Mouse (Mus musculus): ENCODE results near the gene Majin. TPM values are rescaled to one million over a fixed set of nuclear protein-coding genes. Genes with fewer than 3 reads are reported as not detected.

The Majin gene
- polyA plus RNA-seq, 1 experiment from 2014 or later: not detected

DNA sequence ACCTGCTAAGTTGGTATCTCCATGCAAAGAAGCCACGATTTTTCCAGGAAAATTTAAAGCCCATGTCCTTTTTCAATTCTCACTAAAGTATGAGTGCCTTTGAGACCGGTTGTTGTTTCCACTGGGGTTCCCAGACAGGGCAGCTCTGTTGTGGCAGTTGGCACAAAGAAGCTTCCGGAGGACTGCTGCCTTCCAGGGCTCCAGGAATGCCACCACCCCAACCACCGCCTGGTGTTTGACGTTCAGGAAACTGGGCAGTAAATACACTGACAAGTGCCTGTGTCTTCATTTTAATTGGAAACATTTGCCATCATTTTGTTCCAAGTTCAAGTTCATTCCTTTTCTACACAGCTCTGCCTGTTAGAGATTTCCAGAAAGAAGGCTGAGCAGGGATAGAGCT lies 22.5 kb downstream of the Majin start:
- 75% methylated on average over 5 of the region's 5 CpGs for WGBS
- H3K27ac ChIP-seq (ENCODE audit: low read depth): no peak overlapping the region
- no peaks in the 10 kb centered on the region for H3K9me3 ChIP-seq (ENCODE audit: control insufficient read depth, low read length)
- H3K27me3 ChIP-seq (replicated peaks; ENCODE audit: control insufficient read depth, insufficient read depth, low read length): no peaks in the 10 kb centered on the region
- no peak overlapping the region for H3K9ac ChIP-seq (ENCODE audit: low read length)
- no peak overlapping the region for H3K4me2 ChIP-seq (ENCODE audit: low read length)
- H3K4me1 ChIP-seq (replicated peaks; ENCODE audit: control insufficient read depth, insufficient read depth, low read length): no peaks in the 10 kb centered on the region
- no peak for DNase-seq (ENCODE audit: low spot score)
- H3K36me3 ChIP-seq (ENCODE audit: control insufficient read depth, insufficient read depth, low read length): no peaks in the 10 kb centered on the region
- no peak overlapping the region for H3K4me3 ChIP-seq (ENCODE audit: low read depth, low read length)
- no peak for ATAC-seq (replicated peaks; ENCODE audit: low FRiP score, low TSS enrichment, low read depth)

DNA sequence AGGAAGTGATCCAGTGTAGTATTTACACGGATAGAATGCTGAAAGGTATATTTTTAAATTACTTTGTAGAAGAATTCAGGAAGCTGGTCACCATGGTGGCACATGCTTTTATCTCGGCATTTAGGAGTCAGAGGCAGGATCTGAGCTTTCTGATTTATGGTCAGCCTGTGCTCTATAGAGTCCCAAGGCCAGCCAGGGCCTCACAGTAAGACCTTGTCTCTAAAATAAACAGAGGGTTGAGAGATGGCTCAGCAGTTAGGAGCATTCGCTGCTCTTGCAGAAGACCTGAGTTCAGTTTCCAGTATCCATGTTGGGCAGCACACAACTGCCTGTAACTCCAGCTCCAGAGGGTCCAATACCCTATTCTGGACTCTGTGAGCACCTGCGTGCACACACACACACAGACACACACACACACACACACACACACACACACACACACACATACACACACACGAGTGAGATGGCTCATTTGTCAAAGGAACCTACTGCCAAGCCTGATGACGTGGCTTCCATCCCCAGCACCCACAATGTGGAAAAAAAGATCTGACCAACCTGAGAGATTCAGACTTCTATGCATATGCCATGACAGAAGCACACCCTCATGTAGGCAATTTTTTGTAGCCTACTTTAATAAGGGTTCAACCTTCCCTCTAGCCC lies 32.0 kb downstream of the Majin start:
- no peaks in the 10 kb centered on the region for H3K36me3 ChIP-seq (ENCODE audit: control insufficient read depth, insufficient read depth, low read length)
- DNase-seq (ENCODE audit: low spot score) (no peak), ATAC-seq (replicated peaks; ENCODE audit: low FRiP score, low TSS enrichment, low read depth) (no peak)
- H3K27ac ChIP-seq (ENCODE audit: low read depth): no peak overlapping the region
- H3K9me3 ChIP-seq (ENCODE audit: control insufficient read depth, low read length): no peaks in the 10 kb centered on the region
- no peaks in the 10 kb centered on the region for H3K27me3 ChIP-seq (replicated peaks; ENCODE audit: control insufficient read depth, insufficient read depth, low read length)
- no peak overlapping the region for H3K9ac ChIP-seq (ENCODE audit: low read length)
- H3K4me3 ChIP-seq (ENCODE audit: low read depth, low read length): no peak overlapping the region
- no peak overlapping the region for H3K4me2 ChIP-seq (ENCODE audit: low read length)
- WGBS: 39% methylated on average over 6 of the region's 6 CpGs
- no peaks in the 10 kb centered on the region for H3K4me1 ChIP-seq (replicated peaks; ENCODE audit: control insufficient read depth, insufficient read depth, low read length)

DNA sequence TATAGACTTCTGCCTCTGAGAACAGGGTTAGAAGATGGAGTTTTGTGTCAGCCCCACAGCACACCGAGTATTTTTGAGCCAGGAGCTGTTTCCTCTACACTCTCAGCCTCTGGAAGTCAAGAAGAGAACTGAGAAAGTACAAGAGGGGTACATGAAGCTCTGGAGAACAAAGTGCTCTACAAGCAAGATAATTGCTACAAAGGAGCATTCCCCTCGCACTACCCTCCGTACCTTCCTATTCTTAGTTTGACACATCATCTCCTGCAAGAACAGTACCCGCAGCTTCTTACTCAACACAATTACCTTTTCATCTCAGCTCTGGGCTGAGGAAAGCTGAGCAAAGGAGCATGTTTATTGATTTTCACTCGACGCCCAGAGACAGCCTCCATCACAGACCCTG lies 34.4 kb downstream of the Majin start:
- 63% methylated on average over 6 of the region's 6 CpGs for WGBS
- no peak overlapping the region for H3K4me2 ChIP-seq (ENCODE audit: low read length)
- H3K4me1 ChIP-seq (replicated peaks; ENCODE audit: control insufficient read depth, insufficient read depth, low read length): no peaks in the 10 kb centered on the region
- ATAC-seq (replicated peaks; ENCODE audit: low FRiP score, low TSS enrichment, low read depth): no peak
- H3K4me3 ChIP-seq (ENCODE audit: low read depth, low read length): no peak overlapping the region
- no peaks in the 10 kb centered on the region for H3K36me3 ChIP-seq (ENCODE audit: control insufficient read depth, insufficient read depth, low read length)
- no peak overlapping the region for H3K9ac ChIP-seq (ENCODE audit: low read length)
- DNase-seq (ENCODE audit: low spot score): no peak
- H3K9me3 ChIP-seq (ENCODE audit: control insufficient read depth, low read length): no peaks in the 10 kb centered on the region
- H3K27me3 ChIP-seq (replicated peaks; ENCODE audit: control insufficient read depth, insufficient read depth, low read length): no peaks in the 10 kb centered on the region
- no peak overlapping the region for H3K27ac ChIP-seq (ENCODE audit: low read depth)

DNA sequence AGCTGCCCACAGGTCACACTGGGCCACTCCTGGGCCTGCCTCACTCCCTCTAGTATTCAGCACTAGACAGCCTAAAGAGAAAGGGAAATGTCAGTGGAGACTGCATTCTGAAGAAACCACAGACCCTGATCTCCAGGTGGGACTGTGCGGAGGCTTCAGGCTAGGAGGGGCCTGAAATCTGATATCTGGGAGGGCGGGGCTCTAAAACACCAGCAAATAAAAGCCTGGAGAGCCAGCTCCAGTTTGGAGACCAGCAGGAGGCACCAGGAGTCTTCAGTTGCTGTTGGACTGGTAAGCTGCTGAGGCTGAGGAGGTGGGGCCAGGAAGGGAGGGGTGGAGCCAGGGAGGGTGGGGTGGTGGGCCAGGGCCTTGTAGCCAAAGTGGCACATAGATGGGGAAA lies 41.9 kb downstream of the Majin start, which contains the start of gene Gpha2:
Gene Gpha2 (plus strand): TSS at position 246 of the 400 bp plus-strand sequence.
- H3K4me2 ChIP-seq (ENCODE audit: low read length): no peak within 1 kb of the TSS
- H3K4me3 ChIP-seq (ENCODE audit: low read depth, low read length): no peak within 1 kb of the TSS
- DNase-seq (ENCODE audit: low spot score) (no peak), ATAC-seq (replicated peaks; ENCODE audit: low FRiP score, low TSS enrichment, low read depth) (no peak)
- no peaks in the 10 kb centered on the region for H3K9me3 ChIP-seq (ENCODE audit: control insufficient read depth, low read length)
- H3K9ac ChIP-seq (ENCODE audit: low read length): no peak within 1 kb of the TSS
- H3K36me3 ChIP-seq (ENCODE audit: control insufficient read depth, insufficient read depth, low read length): peaks cover 33% of the 10 kb centered on the region
- no peaks in the 10 kb centered on the region for H3K27me3 ChIP-seq (replicated peaks; ENCODE audit: control insufficient read depth, insufficient read depth, low read length)
- no peaks in the 10 kb centered on the region for H3K4me1 ChIP-seq (replicated peaks; ENCODE audit: control insufficient read depth, insufficient read depth, low read length)
- H3K27ac ChIP-seq (ENCODE audit: low read depth): no peak within 1 kb of the TSS
- 11% methylated on average over 2 of the region's 2 CpGs for WGBS

DNA sequence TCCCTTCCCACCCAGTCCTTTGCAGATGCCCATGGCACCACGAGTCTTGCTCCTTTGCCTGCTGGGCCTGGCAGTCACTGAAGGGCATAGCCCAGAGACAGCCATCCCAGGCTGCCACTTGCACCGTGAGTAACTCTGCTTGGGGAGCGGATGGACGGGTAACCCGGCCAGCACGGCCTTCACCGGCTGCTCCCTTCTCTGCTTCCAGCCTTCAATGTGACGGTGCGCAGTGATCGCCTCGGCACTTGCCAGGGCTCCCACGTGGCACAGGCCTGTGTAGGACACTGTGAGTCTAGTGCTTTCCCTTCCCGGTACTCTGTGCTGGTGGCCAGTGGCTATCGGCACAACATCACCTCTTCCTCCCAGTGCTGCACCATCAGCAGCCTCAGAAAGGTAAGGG lies 42.6 kb downstream of the Majin start:
- Histone ChIP-seq H3K27ac (ENCODE audit: low read depth) (no peak overlapping the region), H3K9me3 (ENCODE audit: control insufficient read depth, low read length) (no peaks in the 10 kb centered on the region), H3K4me1 (replicated peaks; ENCODE audit: control insufficient read depth, insufficient read depth, low read length) (no peaks in the 10 kb centered on the region), H3K27me3 (replicated peaks; ENCODE audit: control insufficient read depth, insufficient read depth, low read length) (no peaks in the 10 kb centered on the region), H3K9ac (ENCODE audit: low read length) (no peak overlapping the region), H3K4me3 (ENCODE audit: low read depth, low read length) (no peak overlapping the region), H3K4me2 (ENCODE audit: low read length) (no peak overlapping the region), H3K36me3 (ENCODE audit: control insufficient read depth, insufficient read depth, low read length) (peaks cover 39% of the 10 kb centered on the region)
- no peak for ATAC-seq (replicated peaks; ENCODE audit: low FRiP score, low TSS enrichment, low read depth)
- DNase-seq (ENCODE audit: low spot score): no peak
- 88% methylated on average over 14 of the region's 14 CpGs for WGBS

DNA sequence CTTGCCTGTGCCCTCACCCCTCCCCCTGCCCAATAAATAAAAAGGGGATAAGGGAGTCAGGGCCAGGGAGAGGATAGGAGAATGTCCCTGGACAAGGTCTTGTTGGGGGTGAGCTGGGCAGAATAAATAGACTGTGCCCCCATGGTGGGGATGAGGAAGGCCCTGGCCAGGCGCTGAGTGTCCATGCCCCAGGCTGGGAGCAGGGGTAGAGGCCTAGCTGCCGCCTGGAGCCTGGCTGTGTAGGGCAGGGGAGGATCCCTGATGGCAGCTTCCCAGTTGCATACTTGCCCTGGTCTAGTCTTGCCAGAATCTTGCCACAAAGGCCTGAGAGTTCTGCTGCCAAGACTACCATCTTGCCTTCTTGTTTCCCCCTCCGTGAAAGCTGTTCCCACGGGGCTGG lies 43.7 kb downstream of the Majin start:
- 96% methylated on average over 4 of the region's 4 CpGs for WGBS
- Histone ChIP-seq H3K9me3 (ENCODE audit: control insufficient read depth, low read length) (no peaks in the 10 kb centered on the region), H3K27ac (ENCODE audit: low read depth) (no peak overlapping the region), H3K4me1 (replicated peaks; ENCODE audit: control insufficient read depth, insufficient read depth, low read length) (no peaks in the 10 kb centered on the region), H3K9ac (ENCODE audit: low read length) (no peak overlapping the region), H3K36me3 (ENCODE audit: control insufficient read depth, insufficient read depth, low read length) (peaks cover 47% of the 10 kb centered on the region), H3K27me3 (replicated peaks; ENCODE audit: control insufficient read depth, insufficient read depth, low read length) (no peaks in the 10 kb centered on the region), H3K4me3 (ENCODE audit: low read depth, low read length) (no peak overlapping the region), H3K4me2 (ENCODE audit: low read length) (no peak overlapping the region)
- ATAC-seq (replicated peaks; ENCODE audit: low FRiP score, low TSS enrichment, low read depth) (no peak), DNase-seq (ENCODE audit: low spot score) (no peak)

DNA sequence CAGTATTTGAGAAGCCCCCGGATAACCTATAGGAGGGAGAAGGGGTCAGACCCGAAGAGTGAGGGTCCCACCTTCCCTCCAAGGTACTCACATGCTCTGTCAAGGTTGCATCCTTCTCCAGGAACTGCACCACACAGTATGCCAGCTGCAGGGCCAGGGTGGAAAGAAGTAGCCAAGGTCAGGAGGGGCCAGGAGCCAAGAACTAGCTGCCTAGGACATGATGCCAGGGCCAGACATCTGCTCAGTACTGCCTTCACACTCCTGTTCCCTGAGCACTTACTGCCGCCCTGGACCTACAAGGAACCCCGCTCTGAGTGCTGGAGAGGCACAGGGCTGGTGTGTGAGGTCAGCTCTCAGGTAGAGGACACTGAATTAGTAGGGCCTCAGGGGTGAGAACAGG lies 46.2 kb downstream of the Majin start:
- Histone ChIP-seq H3K27me3 (replicated peaks; ENCODE audit: control insufficient read depth, insufficient read depth, low read length) (no peaks in the 10 kb centered on the region), H3K9ac (ENCODE audit: low read length) (no peak overlapping the region), H3K36me3 (ENCODE audit: control insufficient read depth, insufficient read depth, low read length) (peaks cover 54% of the 10 kb centered on the region), H3K9me3 (ENCODE audit: control insufficient read depth, low read length) (no peaks in the 10 kb centered on the region), H3K4me3 (ENCODE audit: low read depth, low read length) (no peak overlapping the region), H3K4me2 (ENCODE audit: low read length) (no peak overlapping the region), H3K27ac (ENCODE audit: low read depth) (no peak overlapping the region), H3K4me1 (replicated peaks; ENCODE audit: control insufficient read depth, insufficient read depth, low read length) (peaks cover 11% of the 10 kb centered on the region)
- WGBS: 82% methylated on average over 4 of the region's 4 CpGs
- DNase-seq (ENCODE audit: low spot score): no peak
- ATAC-seq (replicated peaks; ENCODE audit: low FRiP score, low TSS enrichment, low read depth): no peak

DNA sequence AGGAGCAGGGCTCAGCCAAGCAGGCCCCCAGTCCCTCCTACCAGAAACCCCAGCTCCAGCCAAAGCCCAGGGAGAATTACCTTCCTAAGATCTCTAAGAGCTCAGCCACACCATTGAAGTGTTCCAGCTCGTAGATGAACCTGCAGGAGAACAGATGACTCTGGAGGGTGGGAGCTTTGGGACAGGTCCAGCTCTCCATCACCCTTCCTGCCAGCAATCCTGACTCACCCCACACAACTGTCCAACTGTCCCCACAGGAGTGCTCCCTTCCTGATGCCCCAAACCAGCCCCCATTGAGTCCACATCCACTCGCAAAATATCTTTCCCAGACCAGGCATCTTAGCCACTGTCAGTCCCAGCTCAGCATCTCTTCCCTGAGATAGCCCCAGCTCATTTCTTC lies 46.8 kb downstream of the Majin start:
- no peak overlapping the region for H3K4me3 ChIP-seq (ENCODE audit: low read depth, low read length)
- peaks cover 54% of the 10 kb centered on the region for H3K36me3 ChIP-seq (ENCODE audit: control insufficient read depth, insufficient read depth, low read length)
- no peak for DNase-seq (ENCODE audit: low spot score)
- 84% methylated on average over 2 of the region's 2 CpGs for WGBS
- no peak overlapping the region for H3K9ac ChIP-seq (ENCODE audit: low read length)
- H3K27me3 ChIP-seq (replicated peaks; ENCODE audit: control insufficient read depth, insufficient read depth, low read length): no peaks in the 10 kb centered on the region
- H3K9me3 ChIP-seq (ENCODE audit: control insufficient read depth, low read length): no peaks in the 10 kb centered on the region
- H3K27ac ChIP-seq (ENCODE audit: low read depth): no peak overlapping the region
- H3K4me1 ChIP-seq (replicated peaks; ENCODE audit: control insufficient read depth, insufficient read depth, low read length): peaks cover 11% of the 10 kb centered on the region
- no peak overlapping the region for H3K4me2 ChIP-seq (ENCODE audit: low read length)
- ATAC-seq (replicated peaks; ENCODE audit: low FRiP score, low TSS enrichment, low read depth): no peak

DNA sequence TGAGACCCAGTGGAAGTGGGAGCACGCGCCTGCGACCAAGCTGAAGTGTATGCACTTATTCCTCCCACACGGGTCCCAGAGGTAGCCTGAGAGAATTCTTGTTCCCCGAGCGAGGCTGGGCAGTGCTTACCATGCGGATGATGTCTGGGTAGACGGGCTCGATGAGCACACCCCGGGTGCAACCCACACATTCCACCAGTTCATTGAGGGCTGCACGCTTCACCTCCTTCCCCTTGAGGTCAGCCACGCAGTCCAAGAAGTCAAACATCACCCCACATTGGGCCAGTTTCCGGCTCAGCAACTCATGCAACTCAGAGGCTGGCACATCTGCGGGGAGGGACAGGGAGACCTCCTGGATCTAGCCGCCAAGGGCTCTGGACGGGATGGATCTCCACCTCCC lies 49.5 kb downstream of the Majin start:
- H3K36me3 ChIP-seq (ENCODE audit: control insufficient read depth, insufficient read depth, low read length): peaks cover 43% of the 10 kb centered on the region
- H3K9me3 ChIP-seq (ENCODE audit: control insufficient read depth, low read length): no peaks in the 10 kb centered on the region
- WGBS: 89% methylated on average over 16 of the region's 16 CpGs
- no peak for DNase-seq (ENCODE audit: low spot score)
- H3K4me2 ChIP-seq (ENCODE audit: low read length): no peak overlapping the region
- H3K27me3 ChIP-seq (replicated peaks; ENCODE audit: control insufficient read depth, insufficient read depth, low read length): no peaks in the 10 kb centered on the region
- H3K27ac ChIP-seq (ENCODE audit: low read depth): no peak overlapping the region
- no peak overlapping the region for H3K4me3 ChIP-seq (ENCODE audit: low read depth, low read length)
- no peak for ATAC-seq (replicated peaks; ENCODE audit: low FRiP score, low TSS enrichment, low read depth)
- peaks cover 15% of the 10 kb centered on the region for H3K4me1 ChIP-seq (replicated peaks; ENCODE audit: control insufficient read depth, insufficient read depth, low read length)
- no peak overlapping the region for H3K9ac ChIP-seq (ENCODE audit: low read length)
